Mouse (Mus musculus) retina, adult 2 months (tissue): ENCODE data around the gene Osbpl3.

ENCODE experiments used
- DNase-seq: peaks from one replicate; pipeline ENCODE4 v3.0.0-alpha.2; 2012; ENCODE audit warnings: low read depth, low spot score

Gene Osbpl3

GRCm38 (mm10) chr6:50455829-50456469, at the start of gene Osbpl3:
Gene Osbpl3 (minus strand): TSS chr6:50456201.
- DNase-seq: peak; percentile 50

- no peak for DNase-seq
Measured at GRCm38 (mm10) chr6:50505531-50505930, 49.5 kb upstream of the Osbpl3 start.

- DNase-seq: no peak
Measured at GRCm38 (mm10) chr6:50504711-50505110, 48.7 kb upstream of the Osbpl3 start.

GRCm38 (mm10) chr6:50503779-50504178, 47.8 kb upstream of the Osbpl3 start:
- DNase-seq: no peak

- no peak for DNase-seq
Measured at GRCm38 (mm10) chr6:50503031-50503430, 47.0 kb upstream of the Osbpl3 start.

- DNase-seq: no peak
Measured at GRCm38 (mm10) chr6:50498346-50498745, 42.3 kb upstream of the Osbpl3 start.

- DNase-seq: no peak
Measured at GRCm38 (mm10) chr6:50490519-50490918, 34.5 kb upstream of the Osbpl3 start.

GRCm38 (mm10) chr6:50489380-50489779, 33.4 kb upstream of the Osbpl3 start:
- DNase-seq: no peak

GRCm38 (mm10) chr6:50486035-50486902, 30.3 kb upstream of the Osbpl3 start:
- DNase-seq: no peak

- DNase-seq: no peak
Measured at GRCm38 (mm10) chr6:50483426-50483825, 27.4 kb upstream of the Osbpl3 start.

GRCm38 (mm10) chr6:50481460-50481859, 25.5 kb upstream of the Osbpl3 start:
- no peak for DNase-seq

GRCm38 (mm10) chr6:50466451-50466850, 10.4 kb upstream of the Osbpl3 start:
- no peak for DNase-seq

GRCm38 (mm10) chr6:50464690-50465485, 8.9 kb upstream of the Osbpl3 start:
- DNase-seq: no peak

GRCm38 (mm10) chr6:50462026-50462425, 6.0 kb upstream of the Osbpl3 start:
- no peak for DNase-seq

- DNase-seq: no peak
Measured at GRCm38 (mm10) chr6:50461585-50461984, 5.6 kb upstream of the Osbpl3 start.

- no peak for DNase-seq
Measured at GRCm38 (mm10) chr6:50460646-50461045, 4.6 kb upstream of the Osbpl3 start.

GRCm38 (mm10) chr6:50460246-50460645, 4.2 kb upstream of the Osbpl3 start:
- no peak for DNase-seq

- no peak for DNase-seq
Measured at GRCm38 (mm10) chr6:50459271-50459670, 3.3 kb upstream of the Osbpl3 start.

- DNase-seq: no peak
Measured at GRCm38 (mm10) chr6:50457551-50458348, 1.7 kb upstream of the Osbpl3 start.

GRCm38 (mm10) chr6:50456706-50457105, 705 bp upstream of the Osbpl3 start:
- DNase-seq: no peak

GRCm38 (mm10) chr6:50455102-50455828, 736 bp downstream of the Osbpl3 start:
- DNase-seq: no peak
